Mouse (Mus musculus) kidney, adult 8-10 months (tissue): ENCODE results near the gene Gspt1.

ENCODE experiments used
- DNase-seq, 2 experiments: peaks; one replicate each; pipeline ENCODE4 v3.0.0; 2022

Gene Gspt1

DNA sequence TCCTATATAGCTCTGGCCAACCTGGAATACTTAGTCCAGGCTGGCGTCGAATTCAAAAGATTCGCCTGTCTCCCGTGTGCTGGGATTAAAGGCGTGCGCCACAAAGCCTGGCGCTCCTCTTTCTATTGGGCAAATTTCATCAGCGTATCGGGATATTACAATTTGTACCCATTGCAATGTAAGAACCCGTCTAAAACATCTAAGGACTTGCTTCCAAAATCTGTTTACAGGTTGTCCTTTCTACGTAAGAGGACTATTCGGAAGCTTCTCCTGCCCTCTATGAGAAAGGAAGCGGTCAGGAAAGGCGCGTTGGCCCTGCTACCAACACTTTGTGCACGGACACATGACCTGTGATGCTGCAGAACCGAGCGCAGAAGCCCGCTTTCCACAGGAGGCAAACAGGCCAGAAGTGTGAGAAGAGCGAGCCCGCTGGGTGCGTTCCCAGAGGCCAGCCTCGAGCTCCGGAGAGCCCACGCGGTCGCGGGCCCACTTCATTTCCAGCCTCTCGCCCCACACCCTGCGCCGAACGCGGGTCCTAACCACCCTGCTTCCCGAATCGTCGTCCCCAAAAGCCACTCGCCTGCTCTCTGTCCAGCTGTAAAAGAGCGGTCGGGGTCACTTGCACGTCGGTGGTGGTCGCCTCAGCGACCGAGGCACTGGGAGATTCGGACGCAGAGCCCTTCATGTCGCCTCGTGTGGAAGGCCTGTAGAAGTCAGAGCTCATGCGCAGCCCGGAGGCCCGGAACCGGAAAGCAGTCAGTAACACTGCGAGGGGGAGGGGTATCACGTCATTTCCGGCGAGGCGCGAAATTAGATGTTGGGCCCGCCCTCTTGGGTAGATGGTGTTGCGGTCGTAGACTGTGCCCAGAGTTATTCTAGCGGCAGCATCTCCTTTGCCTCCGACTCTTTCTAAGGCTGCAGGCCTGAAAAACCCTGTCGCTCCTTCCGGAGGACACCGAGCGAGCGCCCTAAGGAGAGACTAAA is 51.3 kb downstream of the Gspt1 start, which contains the start of gene Rsl1d1:
Rsl1d1 (minus strand) TSS at position 761 of the 984 bp plus-strand sequence.
- peak; percentile 90 to 93 for DNase-seq

DNA sequence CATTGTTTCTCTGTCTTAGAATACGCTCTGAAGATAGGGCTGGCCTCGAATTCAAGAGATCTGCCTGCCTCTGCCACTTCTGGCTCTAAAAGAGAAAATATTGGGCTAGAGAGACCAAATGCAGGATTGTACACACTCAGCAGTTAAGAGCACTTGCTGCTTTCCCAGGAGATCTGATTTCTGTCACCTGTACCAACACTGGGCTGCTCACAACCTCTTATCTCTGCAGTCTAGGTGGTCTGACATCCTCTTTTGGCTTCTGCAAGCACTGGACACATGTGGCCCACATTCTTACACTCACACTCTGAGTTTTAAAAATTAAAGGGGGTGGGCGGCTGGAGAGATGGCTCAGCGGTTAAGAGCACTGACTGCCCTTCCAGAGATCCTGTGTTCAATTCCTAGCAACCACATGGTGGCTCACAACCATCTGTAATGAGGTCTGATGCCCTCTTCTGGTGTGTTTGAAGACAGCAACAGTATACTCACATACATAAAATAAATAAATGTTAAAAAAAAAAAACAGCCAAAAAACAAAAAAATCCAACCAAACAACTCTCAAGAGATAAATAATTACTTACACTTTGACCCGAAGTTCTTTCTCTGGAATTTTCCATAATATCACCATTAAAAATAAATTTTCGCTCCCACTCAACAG is 52.3 kb downstream of the Gspt1 start:
- DNase-seq = no peak

DNA sequence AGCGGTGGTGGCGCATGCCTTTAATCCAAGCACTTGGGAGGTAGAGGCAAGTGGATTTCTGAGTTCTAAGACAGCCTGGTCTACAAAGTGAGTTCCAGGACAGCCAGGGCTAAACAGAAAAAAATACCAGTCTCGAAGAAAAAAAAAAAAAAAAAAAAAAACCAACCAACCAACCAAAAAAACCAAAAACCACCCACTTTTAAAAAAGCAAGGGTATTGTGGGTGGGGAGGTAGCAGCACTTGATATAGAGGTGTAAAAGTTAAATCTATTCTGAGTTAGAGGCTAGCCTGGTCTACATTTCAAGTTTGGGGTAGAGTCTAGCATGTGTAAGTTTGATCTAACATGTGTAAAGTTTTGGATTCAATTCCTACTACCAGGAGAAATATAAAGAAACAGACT is 53.9 kb downstream of the Gspt1 start:
- no peak for DNase-seq

DNA sequence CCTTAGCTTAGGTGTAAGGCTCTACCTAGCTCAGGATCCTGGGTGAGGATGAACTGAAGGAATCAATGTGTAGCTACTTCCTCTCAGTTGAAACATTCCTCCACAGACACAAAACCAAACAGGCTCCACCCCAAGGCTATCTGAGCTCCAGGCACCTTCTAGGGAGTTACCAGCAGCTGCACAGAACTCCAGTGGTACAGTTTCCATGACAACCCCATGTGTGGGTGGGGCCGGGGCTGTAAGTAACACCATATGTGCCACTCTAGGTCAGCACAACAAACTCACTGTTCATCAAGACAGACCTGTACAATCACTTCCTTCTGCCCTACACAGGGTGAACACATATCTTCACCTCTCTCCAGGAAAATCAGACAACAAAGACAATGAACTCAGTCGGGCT is 55.7 kb downstream of the Gspt1 start:
- DNase-seq = no peak

DNA sequence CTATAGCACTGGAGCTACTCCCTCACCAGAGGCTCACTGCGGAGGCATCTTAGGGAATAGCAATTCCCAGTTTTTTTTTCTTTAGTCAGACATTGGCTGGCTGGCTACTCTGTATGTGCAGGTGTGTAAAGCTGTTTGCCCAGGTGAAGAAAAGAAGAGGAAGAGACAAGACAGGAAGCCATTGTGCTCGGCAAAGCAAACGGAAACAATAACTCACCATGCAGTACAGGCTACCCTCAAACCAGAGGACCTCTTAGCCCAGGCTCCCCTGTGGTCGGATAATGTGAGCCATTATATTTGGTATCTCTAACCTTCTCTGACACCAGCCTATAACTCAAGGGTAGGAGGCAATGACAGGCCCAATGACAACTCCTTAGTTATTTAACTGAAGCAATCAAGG is 57.1 kb downstream of the Gspt1 start:
- DNase-seq = no peak

DNA sequence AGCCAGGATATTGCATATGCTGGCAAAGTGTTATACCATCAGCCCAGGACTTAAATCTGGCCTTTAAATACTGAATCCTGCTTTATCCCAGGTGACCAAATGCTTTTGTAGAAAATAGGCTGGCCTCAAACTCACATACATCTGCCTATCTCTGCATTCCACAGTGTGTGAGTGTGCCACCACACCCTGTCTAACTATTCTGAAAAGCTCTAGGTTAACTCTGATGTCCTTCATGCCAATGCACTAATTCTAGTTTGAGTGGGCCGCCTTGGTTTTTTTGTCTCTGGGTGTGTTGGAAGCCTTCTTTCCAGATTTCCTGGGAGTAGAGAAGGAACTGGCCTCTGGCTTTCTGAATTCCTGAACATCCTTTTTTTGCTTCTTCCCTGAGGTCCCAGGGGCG is 60.9 kb downstream of the Gspt1 start:
- DNase-seq = no peak

DNA sequence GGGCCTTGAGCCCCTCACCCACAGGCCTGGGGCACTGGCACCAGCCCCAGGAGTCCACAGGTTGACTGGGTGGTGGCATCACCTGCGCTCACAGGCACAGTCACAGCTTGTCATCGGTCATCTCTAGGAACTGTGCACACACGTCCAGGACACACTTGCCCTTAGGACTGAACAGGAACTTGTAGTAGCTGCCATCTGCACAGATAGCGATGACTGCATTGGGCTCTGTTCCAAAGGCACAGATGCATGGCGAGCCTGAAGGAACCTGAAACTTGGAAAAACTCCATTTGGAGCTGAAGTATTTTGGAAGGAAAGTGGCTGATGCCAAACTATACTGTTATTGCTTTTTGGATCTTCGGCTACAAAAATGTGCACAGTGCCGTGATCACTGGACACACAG is 64.0 kb downstream of the Gspt1 start:
- no peak for DNase-seq

DNA sequence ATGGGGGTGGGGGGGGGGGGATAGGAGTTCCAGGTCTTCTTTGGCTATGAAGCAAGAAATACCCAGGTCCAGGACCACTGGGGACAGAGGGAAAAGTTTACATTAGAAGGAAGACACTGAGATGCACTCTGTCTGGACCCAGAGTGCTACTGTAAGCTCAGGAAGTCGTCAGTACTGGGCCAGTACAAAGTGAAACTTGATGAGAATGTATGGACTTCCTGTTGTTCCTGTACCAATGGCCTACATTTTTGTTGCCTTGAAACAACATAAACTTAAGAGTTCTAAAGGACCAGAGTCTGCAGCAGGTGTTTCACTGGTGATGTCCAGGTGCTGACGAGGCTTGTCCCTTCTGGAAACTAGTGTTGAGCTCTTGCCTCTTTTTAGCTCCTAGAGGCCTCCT is 76.7 kb downstream of the Gspt1 start:
- no peak for DNase-seq

DNA sequence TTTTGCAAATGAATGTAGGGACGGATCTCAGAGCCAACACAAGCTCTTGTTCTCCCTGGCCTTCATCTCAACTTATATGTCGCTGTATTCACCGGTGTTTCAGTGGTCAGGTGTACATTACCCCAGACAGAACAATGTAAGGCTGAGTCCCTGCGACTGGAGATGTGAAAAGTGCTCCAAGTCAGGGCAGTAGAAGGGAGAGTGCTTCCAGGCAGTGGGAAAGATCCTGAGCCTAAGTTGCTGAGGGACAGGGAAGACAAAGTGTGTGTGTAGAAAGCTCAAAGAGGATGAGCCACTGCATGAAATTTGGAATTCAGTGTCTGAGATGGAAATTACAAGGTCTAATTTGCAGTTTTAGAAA is 77.3 kb downstream of the Gspt1 start:
- DNase-seq = no peak

DNA sequence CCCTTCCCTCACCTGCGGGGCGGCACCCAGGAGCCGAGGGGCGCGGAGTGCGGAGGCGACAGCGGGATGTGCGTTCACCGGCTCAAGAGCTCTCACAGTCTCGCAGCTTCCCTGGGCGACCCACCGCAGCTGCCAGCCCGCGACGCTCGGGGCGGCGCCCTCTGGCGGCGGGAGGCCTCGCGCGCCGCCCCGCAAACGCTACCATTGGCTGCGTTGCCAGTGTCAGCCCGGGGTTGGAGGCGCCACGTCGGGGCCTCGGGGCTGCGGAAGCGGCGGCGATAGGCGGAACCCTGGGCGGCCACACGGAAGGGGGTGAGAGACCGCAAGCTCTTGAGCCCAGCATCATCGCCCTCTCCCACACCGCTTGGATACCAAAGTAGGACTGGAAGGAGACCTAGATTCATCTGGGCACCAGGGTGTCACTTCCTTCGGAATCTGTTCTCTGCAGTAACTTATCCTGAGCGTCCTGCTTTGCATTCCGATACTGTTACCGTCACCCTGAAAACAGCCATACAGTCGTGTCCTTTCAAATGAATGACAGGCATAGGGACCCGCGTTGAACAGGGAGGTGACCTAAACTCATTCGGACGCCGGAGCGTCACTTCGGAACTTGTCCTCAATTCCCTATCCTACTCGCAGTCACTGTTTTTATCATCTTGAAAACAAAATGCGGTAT is 77.8 kb downstream of the Gspt1 start, which contains the start of gene Zc3h7a:
Zc3h7a (minus strand) TSS at position 186 of the 676 bp plus-strand sequence.
- peak; percentile 86 to 89 for DNase-seq

DNA sequence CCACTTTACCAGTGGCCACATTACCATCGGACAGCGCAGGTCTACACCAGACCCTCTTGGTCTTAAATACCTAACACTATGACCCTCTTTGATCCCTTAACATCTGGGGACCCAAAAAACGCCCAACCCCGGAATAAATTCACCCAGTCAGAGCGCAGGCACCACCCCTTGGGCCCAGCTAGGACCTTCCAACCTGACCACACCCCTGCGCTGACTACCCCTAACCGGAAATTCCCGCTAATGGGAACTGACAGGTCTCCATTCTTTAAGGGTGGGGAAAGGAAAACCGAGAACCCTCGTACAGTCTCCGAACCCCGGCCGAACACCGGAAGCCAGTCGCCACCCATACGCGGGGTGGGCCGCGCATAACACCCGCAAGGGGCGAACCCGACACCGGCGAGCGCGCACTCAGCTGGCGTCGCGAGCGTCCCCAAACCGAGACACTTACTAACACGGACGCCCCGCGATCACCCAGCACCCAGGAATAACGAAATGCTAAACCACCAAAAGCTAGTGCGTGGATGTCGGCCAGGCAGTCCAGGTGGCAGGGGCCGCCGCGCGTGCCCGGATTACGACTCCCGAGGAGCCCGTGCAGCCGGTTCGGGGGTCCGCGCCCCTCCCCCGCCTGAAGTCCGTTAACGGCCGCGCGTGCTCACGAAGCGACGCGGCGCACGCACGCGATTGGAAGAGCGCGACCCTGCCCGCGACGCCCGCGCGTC is 78.5 kb downstream of the Gspt1 start:
- peak; percentile 64 to 68 for DNase-seq

DNA sequence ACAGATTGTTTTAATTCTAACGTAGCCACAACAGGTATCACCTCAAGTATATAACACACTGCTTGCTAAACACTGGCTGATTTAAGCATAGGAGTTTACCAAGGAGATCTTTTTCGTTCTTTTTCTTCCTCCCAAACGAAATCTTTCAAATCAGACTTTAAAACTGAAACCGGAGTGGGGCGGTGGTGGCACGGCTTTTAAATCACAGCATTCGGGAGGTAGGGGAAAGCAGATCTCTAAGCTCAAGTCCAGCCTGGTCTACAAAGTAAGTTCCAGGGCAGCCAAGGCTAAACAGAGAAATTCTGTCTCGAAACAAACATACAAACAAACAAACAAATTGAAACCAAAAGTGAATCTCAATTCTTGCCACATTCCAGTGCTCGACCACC is 79.0 kb downstream of the Gspt1 start:
- DNase-seq = no peak

DNA sequence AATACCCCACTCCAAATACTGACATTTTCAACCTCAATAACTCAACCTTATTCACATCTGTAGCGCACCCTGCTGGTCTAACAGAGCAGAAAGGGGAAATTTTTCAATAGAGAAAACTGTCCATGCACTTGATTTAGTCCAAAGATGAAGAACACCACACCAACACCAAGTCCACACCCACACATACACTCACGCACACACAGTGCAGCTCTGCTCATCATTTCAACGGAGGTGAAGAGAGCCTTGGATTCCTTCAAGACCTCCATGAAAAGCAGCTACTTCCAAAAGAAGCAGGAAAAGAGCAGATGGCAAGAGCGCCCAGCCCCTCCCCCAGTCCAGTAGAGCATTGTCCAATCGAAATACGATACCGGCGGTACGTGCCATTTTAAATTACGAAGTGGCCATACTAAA is 79.4 kb downstream of the Gspt1 start:
- DNase-seq = peak; percentile 41 to 58

DNA sequence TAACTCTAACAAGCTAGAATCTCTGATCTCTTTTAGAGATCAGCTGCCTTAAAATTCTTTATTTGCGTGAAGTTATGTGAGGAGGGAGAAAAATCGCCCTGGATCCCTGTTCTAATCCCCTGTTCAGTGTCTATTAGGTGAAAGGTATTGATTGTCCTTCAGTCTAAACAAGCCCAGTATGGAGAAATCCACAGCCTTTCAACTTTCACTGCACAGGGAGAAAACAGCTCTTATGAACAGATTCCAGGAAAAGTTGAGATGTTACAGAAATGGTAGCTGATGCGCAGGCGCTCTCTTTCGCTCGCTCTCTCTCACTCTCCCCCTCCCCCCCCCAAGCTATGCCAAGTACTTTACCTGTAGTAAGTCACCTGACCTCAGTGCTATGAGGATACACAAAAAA is 82.4 kb downstream of the Gspt1 start:
- no peak for DNase-seq
